Mouse (Mus musculus) G1E (cell line): ENCODE measurements around the gene Cmpk2. TPM values are rescaled to one million over a fixed set of nuclear protein-coding genes. Genes with fewer than 3 reads are reported as not detected.

Experiments used
- ATAC-seq: 2 replicates; pipeline ENCODE4 v1.8.0; 2016; ENCODE audit warnings: mild to moderate bottlenecking; ENCODE audit not compliant: insufficient number of reproducible peaks, poor library complexity, low FRiP score, severe bottlenecking; ENCODE audit errors: extremely low read depth
- DNase-seq: peaks from one replicate; pipeline ENCODE4 v3.0.0; 2012; ENCODE audit warnings: low spot score
- H3K27me3 ChIP-seq: 2 replicates; pipeline ENCODE4 v1.6.1; 2012; ENCODE audit warnings: mild to moderate bottlenecking, low read length, inconsistent platforms; ENCODE audit not compliant: insufficient read depth
- H3K36me3 ChIP-seq: replicated peaks from 2 replicates; pipeline ENCODE3; 2012; ENCODE audit warnings: mild to moderate bottlenecking, inconsistent platforms
- H3K4me1 ChIP-seq: 2 replicates; pipeline ENCODE4 v1.6.1; 2012; ENCODE audit warnings: low read depth, low read length, inconsistent platforms, mixed read lengths; ENCODE audit not compliant: insufficient read depth
- H3K4me3 ChIP-seq: 2 replicates; pipeline ENCODE4 v1.5.1; 2012; ENCODE audit warnings: low read depth, mild to moderate bottlenecking, inconsistent platforms, low read length, moderate library complexity, mixed read lengths
- H3K9me3 ChIP-seq: replicated peaks from 2 replicates; pipeline ENCODE4 v1.6.1; 2012; ENCODE audit warnings: inconsistent platforms
- CTCF ChIP-seq: IDR thresholded peaks from 2 replicates; pipeline ENCODE4 v1.5.1; 2012; ENCODE audit warnings: low read depth, low read length, inconsistent platforms, mixed read lengths
- GATA1 ChIP-seq: IDR thresholded peaks from 2 replicates; pipeline ENCODE4 v1.6.1; 2012; ENCODE audit warnings: borderline replicate concordance, low read length, inconsistent platforms, mixed read lengths
- GATA2 ChIP-seq: IDR thresholded peaks from 2 replicates; pipeline ENCODE4 v1.6.1; 2012; ENCODE audit warnings: low read depth, low read length, inconsistent platforms, borderline replicate concordance
- POLR2AphosphoS5 ChIP-seq: IDR thresholded peaks from 2 replicates; pipeline ENCODE4 v1.6.1; 2012; ENCODE audit warnings: low read depth, low read length, inconsistent platforms; ENCODE audit not compliant: insufficient replicate concordance
- TAL1 ChIP-seq: conservative IDR thresholded peaks from 2 replicates; pipeline ENCODE4 v1.6.1; 2012; ENCODE audit warnings: low read depth, low read length, inconsistent platforms, mixed read lengths
- polyA plus RNA-seq: library from polyadenylated mRNA; stranded (reverse); fragments of >175 nt; gene quantifications from 2 replicates; pipeline ENCODE4 v1.2.3, GENCODE M21; 2012
- total RNA-seq, 2 experiments: library from RNA; stranded (forward) in 1 of 2; stranded (reverse) in 1 of 2; fragments of 200-1000 nt in 1 of 2; fragments of >200 nt in 1 of 2; fragmentation: Nextera tagmentation in 1 of 2; gene quantifications; 2 replicates each; pipeline ENCODE4 v1.2.3; 2014 to 2017

The Cmpk2 gene
- total and polyA plus RNA-seq, 3 experiments = 0.11 TPM; not detected in 2

- ATAC-seq = no peak
- peaks cover 24% of the 10 kb centered on the region for H3K9me3 ChIP-seq
- H3K36me3 ChIP-seq = no peaks in the 10 kb centered on the region
- no peak overlapping the region for H3K4me3 ChIP-seq
- no peak for DNase-seq
- TF ChIP-seq GATA1 (no peak), POLR2AphosphoS5 (no peak), CTCF (no peak), GATA2 (no peak), TAL1 (no peak)
- H3K4me1 ChIP-seq = no peaks in the 10 kb centered on the region
- H3K27me3 ChIP-seq = no peaks in the 10 kb centered on the region
Observed at GRCm38 (mm10) chr12:26489942-26490341, 20.9 kb downstream of the Cmpk2 start.

- TF ChIP-seq CTCF (no peak), POLR2AphosphoS5 (no peak), GATA1 (no peak), TAL1 (no peak), GATA2 (no peak)
- no peak for ATAC-seq
- no peaks in the 10 kb centered on the region for H3K36me3 ChIP-seq
- no peak for DNase-seq
- no peak overlapping the region for H3K4me3 ChIP-seq
- no peaks in the 10 kb centered on the region for H3K4me1 ChIP-seq
- H3K9me3 ChIP-seq = peaks cover 46% of the 10 kb centered on the region
- no peaks in the 10 kb centered on the region for H3K27me3 ChIP-seq
Observed at GRCm38 (mm10) chr12:26501042-26501441, 32.0 kb downstream of the Cmpk2 start.

DNA sequence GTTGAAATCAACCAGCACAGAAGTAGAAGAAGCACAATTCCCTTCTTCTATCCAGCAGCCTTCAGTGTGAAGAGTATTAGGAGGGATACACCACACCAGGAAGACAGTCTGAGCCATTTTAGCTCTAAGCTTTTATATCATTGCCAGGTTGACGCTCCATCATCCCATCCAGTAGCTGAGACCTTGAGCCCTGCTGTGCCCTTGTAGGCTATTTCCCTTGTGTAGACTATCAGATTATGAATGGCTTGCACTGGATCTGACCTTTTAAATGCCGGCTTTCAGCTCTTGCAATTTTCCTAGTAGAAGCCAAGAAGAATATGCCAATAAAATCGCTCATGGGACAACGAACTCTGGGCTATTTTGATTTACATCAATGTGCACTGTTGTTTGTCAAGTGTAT lies 42.0 kb downstream of the Cmpk2 start:
- Histone ChIP-seq H3K4me3 (no peak overlapping the region), H3K9me3 (peaks cover 27% of the 10 kb centered on the region), H3K27me3 (no peaks in the 10 kb centered on the region), H3K4me1 (no peaks in the 10 kb centered on the region), H3K36me3 (no peaks in the 10 kb centered on the region)
- DNase-seq = no peak
- ATAC-seq = no peak
- no peak for TF ChIP-seq POLR2AphosphoS5

DNA sequence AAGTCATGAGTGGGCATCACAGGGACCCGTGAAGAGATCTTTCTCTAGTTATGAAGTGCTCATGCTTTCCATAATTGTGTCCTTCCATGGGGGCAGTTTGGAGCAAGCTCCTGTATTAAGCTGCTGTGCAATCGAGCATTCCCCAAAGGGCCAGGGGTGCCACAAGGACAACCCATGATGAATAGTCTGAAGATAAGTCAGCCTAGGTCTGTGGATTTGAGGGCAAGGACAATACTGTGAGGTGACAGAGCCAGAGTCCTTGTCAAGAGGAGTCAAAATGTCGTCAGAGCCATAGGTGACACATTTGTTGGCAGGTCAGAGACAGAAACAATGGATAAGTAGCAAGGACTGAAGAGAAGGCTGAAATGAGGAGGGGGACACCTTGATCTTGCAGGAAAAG lies 49.2 kb downstream of the Cmpk2 start:
- Histone ChIP-seq H3K4me1 (no peaks in the 10 kb centered on the region), H3K27me3 (no peaks in the 10 kb centered on the region), H3K4me3 (no peak overlapping the region), H3K9me3 (peaks cover 32% of the 10 kb centered on the region), H3K36me3 (no peaks in the 10 kb centered on the region)
- ATAC-seq (no peak), DNase-seq (no peak)
- TF ChIP-seq CTCF (no peak), GATA2 (no peak)

DNA sequence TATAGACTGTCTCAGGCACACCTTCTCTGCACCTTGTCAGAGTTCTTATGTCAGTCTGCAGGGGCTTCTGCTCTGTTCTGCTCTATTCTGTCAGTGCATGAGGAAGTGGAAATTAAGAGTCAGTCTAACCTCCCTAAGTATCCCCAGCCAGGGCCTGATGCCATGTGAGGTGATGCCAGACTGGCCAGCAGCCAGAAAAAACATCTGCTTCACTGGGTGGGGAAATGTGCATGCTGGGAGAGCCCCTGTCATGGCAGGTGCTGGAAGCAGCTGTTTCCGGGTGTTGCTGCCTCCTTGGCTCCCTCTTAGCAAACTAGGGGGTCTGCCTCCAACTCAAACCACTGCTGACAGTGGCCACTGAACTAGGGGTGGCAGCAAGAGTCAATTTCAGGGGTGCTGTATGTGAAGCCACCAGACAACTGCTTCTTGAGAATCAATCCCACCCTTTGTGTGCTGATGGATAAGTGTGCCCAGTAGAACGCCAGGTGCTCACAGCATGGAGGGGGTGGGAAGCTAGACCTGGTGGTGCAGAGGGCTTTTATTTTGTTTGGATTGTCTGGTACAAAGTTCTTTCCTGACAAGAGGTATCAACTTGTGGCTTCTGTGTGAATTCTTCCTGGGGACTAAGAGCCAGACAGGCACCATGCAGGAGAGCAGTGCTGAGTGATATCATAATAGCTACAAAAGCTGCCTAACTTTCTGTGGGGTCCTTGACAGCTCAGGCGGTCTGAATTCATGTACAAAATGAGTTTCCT lies 56.1 kb downstream of the Cmpk2 start:
- ATAC-seq (no peak), DNase-seq (no peak)

GRCm38 (mm10) chr12:26525698-26526026 lies 56.7 kb downstream of the Cmpk2 start:
- H3K4me3 ChIP-seq = no peak overlapping the region
- H3K4me1 ChIP-seq = no peaks in the 10 kb centered on the region
- H3K9me3 ChIP-seq = peaks cover 55% of the 10 kb centered on the region
- no peaks in the 10 kb centered on the region for H3K27me3 ChIP-seq
- DNase-seq (no peak), ATAC-seq (no peak)
- no peaks in the 10 kb centered on the region for H3K36me3 ChIP-seq
- TF ChIP-seq GATA2 (no peak), TAL1 (no peak), GATA1 (no peak), POLR2AphosphoS5 (no peak), CTCF (no peak)

More for the DNA sequence above, 56.1 kb downstream of the Cmpk2 start:
- H3K9me3 ChIP-seq = peaks cover 50% of the 10 kb centered on the region
- H3K27me3 ChIP-seq = no peaks in the 10 kb centered on the region
- no peaks in the 10 kb centered on the region for H3K4me1 ChIP-seq
- H3K4me3 ChIP-seq = no peak overlapping the region
- no peak for TF ChIP-seq GATA2
- TF ChIP-seq POLR2AphosphoS5 = no peak
- TF ChIP-seq GATA1 = no peak
- TF ChIP-seq CTCF = no peak
- TF ChIP-seq TAL1 = no peak
- no peaks in the 10 kb centered on the region for H3K36me3 ChIP-seq

Other genes starting within 250 kb of the Cmpk2 start
- not detected in 2 replicates for gene Rnf144a, start 54.0 kb upstream of the Cmpk2 start, total RNA-seq (2014; fragmentation: Nextera tagmentation)
- gene Rnf144a, start 54.0 kb upstream of the Cmpk2 start, total RNA-seq (2017) = 0.22 and 0.46 TPM in 2 replicates
- 0.04 TPM in 1 of 2 replicates, not detected in the other for gene Rnf144a, start 54.0 kb upstream of the Cmpk2 start, polyA plus RNA-seq
- gene Rsad2, start 12.8 kb upstream of the Cmpk2 start, total RNA-seq (2014; fragmentation: Nextera tagmentation) = 15.9 TPM in 1 of 2 replicates, not detected in the other
- gene Rsad2, start 12.8 kb upstream of the Cmpk2 start, total RNA-seq (2017) = 0.05 and 0.06 TPM in 2 replicates
- not detected in 2 replicates for gene Rsad2, start 12.8 kb upstream of the Cmpk2 start, polyA plus RNA-seq